Mouse (Mus musculus) thymus, adult 18-20 months (tissue): ENCODE measurements around the gene Strn.

Experiments used
- DNase-seq, 2 experiments: peaks; one replicate each; pipeline ENCODE4 v3.0.0; 2022; ENCODE audit warnings: mixed read lengths in 2 of 2

Strn gene

GRCm38 (mm10) chr17:78737096-78737495, at the start of gene Strn:
Gene Strn, minus strand, starts transcription at chr17:78737196.
- no peak for DNase-seq

- DNase-seq = no peak
Measured at GRCm38 (mm10) chr17:78778765-78779164, 41.8 kb upstream of the Strn start.

- no peak for DNase-seq
Measured at GRCm38 (mm10) chr17:78772317-78772716, 35.3 kb upstream of the Strn start.

- DNase-seq = no peak
Measured at GRCm38 (mm10) chr17:78770932-78771331, 33.9 kb upstream of the Strn start.

GRCm38 (mm10) chr17:78769341-78769740, 32.3 kb upstream of the Strn start:
- no peak for DNase-seq

- DNase-seq = no peak
Measured at GRCm38 (mm10) chr17:78768937-78769336, 31.9 kb upstream of the Strn start.

GRCm38 (mm10) chr17:78767546-78767945, 30.6 kb upstream of the Strn start:
- no peak for DNase-seq

GRCm38 (mm10) chr17:78766084-78766483, 29.1 kb upstream of the Strn start:
- no peak for DNase-seq

- DNase-seq = no peak
Measured at GRCm38 (mm10) chr17:78763272-78763671, 26.3 kb upstream of the Strn start.

GRCm38 (mm10) chr17:78752938-78753655, 16.1 kb upstream of the Strn start:
- no peak for DNase-seq

GRCm38 (mm10) chr17:78752064-78752463, 15.1 kb upstream of the Strn start:
- no peak for DNase-seq

- no peak for DNase-seq
Measured at GRCm38 (mm10) chr17:78748440-78748839, 11.4 kb upstream of the Strn start.

GRCm38 (mm10) chr17:78738416-78738815, 1.4 kb upstream of the Strn start:
- DNase-seq = no peak

GRCm38 (mm10) chr17:78737771-78738170, 775 bp upstream of the Strn start:
- no peak for DNase-seq

GRCm38 (mm10) chr17:78736473-78736988, 465 bp downstream of the Strn start:
- peak; percentile 100 for DNase-seq

- DNase-seq = peak in 1 of 2 experiments; percentile 26
Measured at GRCm38 (mm10) chr17:78735731-78736472, 1.1 kb downstream of the Strn start.

GRCm38 (mm10) chr17:78734806-78735205, 2.2 kb downstream of the Strn start:
- no peak for DNase-seq

GRCm38 (mm10) chr17:78732056-78732455, 4.9 kb downstream of the Strn start:
- DNase-seq = no peak

GRCm38 (mm10) chr17:78726746-78727449, 10.1 kb downstream of the Strn start:
- DNase-seq = no peak

- no peak for DNase-seq
Measured at GRCm38 (mm10) chr17:78724461-78725055, 12.4 kb downstream of the Strn start.

GRCm38 (mm10) chr17:78721690-78722089, 15.3 kb downstream of the Strn start:
- no peak for DNase-seq

GRCm38 (mm10) chr17:78719086-78719485, 17.9 kb downstream of the Strn start:
- DNase-seq = no peak

- no peak for DNase-seq
Measured at GRCm38 (mm10) chr17:78710258-78710657, 26.7 kb downstream of the Strn start.
